Mouse (Mus musculus): Measurements from ENCODE around the gene Lrrc46. TPM values are rescaled to one million over a fixed set of nuclear protein-coding genes. Genes with fewer than 3 reads are reported as not detected.

Gene Lrrc46
- polyA plus RNA-seq, 1 experiment from 2014 or later, result 1.5 TPM

- Histone ChIP-seq H3K27me3 (ENCODE audit: insufficient read depth, low read length) (no peaks in the 10 kb centered on the region), H3K4me1 (ENCODE audit: insufficient read depth) (no peaks in the 10 kb centered on the region), H3K9me3 (ENCODE audit: low read depth, low read length) (no peaks in the 10 kb centered on the region), H3K27ac (ENCODE audit: low read depth) (no peak overlapping the region), H3K9ac (no peak overlapping the region), H3K4me3 (ENCODE audit: low read depth, low read length) (no peak overlapping the region), H3K36me3 (ENCODE audit: insufficient read depth) (peaks cover 18% of the 10 kb centered on the region; the same call in 1 of the 2 replicates), H3K4me2 (no peak overlapping the region)
- ATAC-seq (ENCODE audit: insufficient read depth) (no peak), DNase-seq (no peak)
- whole genome bisulfite sequencing, result 93% methylated on average over 4 of the region's 4 CpGs
- no peak for TF ChIP-seq CTCF (IDR thresholded peaks at IDR 0.05; ENCODE audit: low read depth)
Observed at GRCm38 (mm10) chr11:97033781-97034180, 7.4 kb downstream of the Lrrc46 start.

- Histone ChIP-seq H3K9me3 (ENCODE audit: low read depth, low read length) (no peaks in the 10 kb centered on the region), H3K9ac (no peak overlapping the region)
- DNase-seq, result no peak
Observed at GRCm38 (mm10) chr11:97032499-97032898, 8.7 kb downstream of the Lrrc46 start.

GRCm38 (mm10) chr11:97031977-97032376 lies 9.2 kb downstream of the Lrrc46 start:
- H3K9ac ChIP-seq, result no peak overlapping the region
- H3K4me3 ChIP-seq (ENCODE audit: low read depth, low read length), result no peak overlapping the region
- WGBS, result 71% methylated on average over 12 of the region's 12 CpGs
- H3K4me1 ChIP-seq (ENCODE audit: insufficient read depth), result no peaks in the 10 kb centered on the region
- peaks cover 18% of the 10 kb centered on the region; the same call in 1 of the 2 replicates for H3K36me3 ChIP-seq (ENCODE audit: insufficient read depth)
- H3K9me3 ChIP-seq (ENCODE audit: low read depth, low read length), result no peaks in the 10 kb centered on the region
- H3K27ac ChIP-seq (ENCODE audit: low read depth), result no peak overlapping the region
- no peak overlapping the region for H3K4me2 ChIP-seq
- no peak for TF ChIP-seq CTCF (IDR thresholded peaks at IDR 0.05; ENCODE audit: low read depth)
- no peaks in the 10 kb centered on the region for H3K27me3 ChIP-seq (ENCODE audit: insufficient read depth, low read length)
- DNase-seq, result no peak
- no peak for ATAC-seq (ENCODE audit: insufficient read depth)

More at GRCm38 (mm10) chr11:97032499-97032898, 8.7 kb downstream of the Lrrc46 start:
- no peak for ATAC-seq (ENCODE audit: insufficient read depth)
- H3K4me3 ChIP-seq (ENCODE audit: low read depth, low read length), result no peak overlapping the region
- no peaks in the 10 kb centered on the region for H3K27me3 ChIP-seq (ENCODE audit: insufficient read depth, low read length)
- no peak for TF ChIP-seq CTCF (IDR thresholded peaks at IDR 0.05; ENCODE audit: low read depth)
- H3K36me3 ChIP-seq (ENCODE audit: insufficient read depth), result peaks cover 18% of the 10 kb centered on the region; the same call in 1 of the 2 replicates
- H3K4me2 ChIP-seq, result no peak overlapping the region
- 89% methylated on average over 4 of the region's 4 CpGs for WGBS
- H3K27ac ChIP-seq (ENCODE audit: low read depth), result no peak overlapping the region
- no peaks in the 10 kb centered on the region for H3K4me1 ChIP-seq (ENCODE audit: insufficient read depth)

GRCm38 (mm10) chr11:97030426-97030825 lies 10.8 kb downstream of the Lrrc46 start:
- H3K27ac ChIP-seq (ENCODE audit: low read depth), result peak overlapping the region; percentile 78; the same call in 1 of the 2 replicates
- H3K4me2 ChIP-seq, result peak overlapping the region; percentile 82
- ATAC-seq (ENCODE audit: insufficient read depth) (no peak), DNase-seq (no peak)
- TF ChIP-seq CTCF (IDR thresholded peaks at IDR 0.05; ENCODE audit: low read depth), result no peak
- H3K4me1 ChIP-seq (ENCODE audit: insufficient read depth), result peaks cover 4% of the 10 kb centered on the region
- H3K27me3 ChIP-seq (ENCODE audit: insufficient read depth, low read length), result no peaks in the 10 kb centered on the region
- H3K9me3 ChIP-seq (ENCODE audit: low read depth, low read length), result no peaks in the 10 kb centered on the region
- H3K9ac ChIP-seq, result peak overlapping the region; percentile 65
- peaks cover 18% of the 10 kb centered on the region; the same call in 1 of the 2 replicates for H3K36me3 ChIP-seq (ENCODE audit: insufficient read depth)
- 13% methylated on average over 15 of the region's 15 CpGs for WGBS
- H3K4me3 ChIP-seq (ENCODE audit: low read depth, low read length), result peak overlapping the region; percentile 57

- under 1% methylated on average over 25 of the region's 25 CpGs for WGBS
- Histone ChIP-seq H3K36me3 (ENCODE audit: insufficient read depth) (peaks cover 18% of the 10 kb centered on the region; the same call in 1 of the 2 replicates), H3K9me3 (ENCODE audit: low read depth, low read length) (no peaks in the 10 kb centered on the region), H3K9ac (peak within 1 kb of the TSS; percentile 65), H3K27ac (ENCODE audit: low read depth) (peak within 1 kb of the TSS; percentile 78), H3K4me1 (ENCODE audit: insufficient read depth) (peaks cover 10% of the 10 kb centered on the region), H3K4me2 (peak within 1 kb of the TSS; percentile 82), H3K4me3 (ENCODE audit: low read depth, low read length) (peak within 1 kb of the TSS; percentile 57), H3K27me3 (ENCODE audit: insufficient read depth, low read length) (no peaks in the 10 kb centered on the region)
- ATAC-seq (ENCODE audit: insufficient read depth) (peak; percentile 77), DNase-seq (peak; percentile 95)
- peak; percentile 92 for TF ChIP-seq CTCF (IDR thresholded peaks at IDR 0.05; ENCODE audit: low read depth)
Observed at GRCm38 (mm10) chr11:97029686-97030417, 11.4 kb downstream of the Lrrc46 start, which contains the start of gene Scrn2. Scrn2 (plus strand) TSS chr11:97029938.

- DNase-seq (peak; percentile 96), ATAC-seq (ENCODE audit: insufficient read depth) (peak; percentile 54)
- TF ChIP-seq CTCF (IDR thresholded peaks at IDR 0.05; ENCODE audit: low read depth), result peak; percentile 98
- Histone ChIP-seq H3K27me3 (ENCODE audit: insufficient read depth, low read length) (peaks cover 33% of the 10 kb centered on the region), H3K4me3 (ENCODE audit: low read depth, low read length) (peak overlapping the region; percentile 20), H3K4me1 (ENCODE audit: insufficient read depth) (peaks cover 16% of the 10 kb centered on the region), H3K9me3 (ENCODE audit: low read depth, low read length) (no peaks in the 10 kb centered on the region), H3K36me3 (ENCODE audit: insufficient read depth) (no peaks in the 10 kb centered on the region), H3K9ac (peak overlapping the region; percentile 32), H3K4me2 (peak overlapping the region; percentile 61), H3K27ac (ENCODE audit: low read depth) (peak overlapping the region; percentile 83)
- 3% methylated on average over 17 of the region's 17 CpGs for WGBS
Observed at GRCm38 (mm10) chr11:97025721-97026344, 15.4 kb downstream of the Lrrc46 start.

GRCm38 (mm10) chr11:97024977-97025376 lies 16.2 kb downstream of the Lrrc46 start:
- TF ChIP-seq CTCF (IDR thresholded peaks at IDR 0.05; ENCODE audit: low read depth), result no peak
- Histone ChIP-seq H3K4me1 (ENCODE audit: insufficient read depth) (peaks cover 16% of the 10 kb centered on the region), H3K36me3 (ENCODE audit: insufficient read depth) (no peaks in the 10 kb centered on the region), H3K9me3 (ENCODE audit: low read depth, low read length) (no peaks in the 10 kb centered on the region), H3K4me2 (peak overlapping the region; percentile 61; the same call in 1 of the 2 replicates), H3K4me3 (ENCODE audit: low read depth, low read length) (no peak overlapping the region), H3K27me3 (ENCODE audit: insufficient read depth, low read length) (peaks cover 41% of the 10 kb centered on the region), H3K27ac (ENCODE audit: low read depth) (no peak overlapping the region), H3K9ac (no peak overlapping the region)
- ATAC-seq (ENCODE audit: insufficient read depth) (no peak), DNase-seq (no peak)
- WGBS, result 40% methylated on average over 10 of the region's 10 CpGs
